Mouse (Mus musculus) olfactory bulb, adult 2 months (tissue): ENCODE results near the gene Nmral1. TPM values are rescaled to one million over a fixed set of nuclear protein-coding genes. Genes with fewer than 3 reads are reported as not detected.
"Not testable (repeated sequence)": the region's sequence is repeated elsewhere in the genome, so short reads cannot be mapped to it uniquely, and the experiment has no call there.

Experiments
- H3K27ac ChIP-seq: fragments of 200-500 bp; 2 replicates; pipeline ENCODE4 v1.5.1; 2012; ENCODE audit warnings: low read depth, low read length; ENCODE audit not compliant: insufficient read depth
- H3K4me1 ChIP-seq: fragments of 200-500 bp; 2 replicates; pipeline ENCODE4 v1.6.1; 2012; ENCODE audit warnings: low read length; ENCODE audit not compliant: control insufficient read depth, insufficient read depth
- H3K4me3 ChIP-seq: fragments of 200-500 bp; 2 replicates; pipeline ENCODE4 v1.5.1; 2012; ENCODE audit warnings: mild to moderate bottlenecking, low read depth, low read length, moderate library complexity; ENCODE audit not compliant: insufficient read depth
- CTCF ChIP-seq: fragments of 200-500 bp; IDR thresholded peaks from 2 replicates; pipeline ENCODE4 v1.5.1; 2012; ENCODE audit warnings: low read depth, mild to moderate bottlenecking, low read length, moderate library complexity; ENCODE audit not compliant: insufficient read depth
- POLR2A ChIP-seq: fragments of 200-500 bp; IDR thresholded peaks from 2 replicates; pipeline ENCODE4 v1.6.1; 2012; ENCODE audit warnings: mild to moderate bottlenecking, low read depth, low read length, moderate library complexity; ENCODE audit not compliant: insufficient read depth
- WGBS: fragments of 180-500 bp; shearing (Covaris S2); methylation state at CpG from one replicate; pipeline ENCODE4 v1.1.7; 2018; 5-methylcytosine and 5-hydroxymethylcytosine counted together
- polyA plus RNA-seq: library from polyadenylated mRNA; stranded (reverse); fragments of >200 nt; gene quantifications from 2 replicates; pipeline ENCODE4 v1.2.4, GENCODE M21; 2012; ENCODE audit warnings: low replicate concordance; ENCODE audit not compliant: missing spikeins, insufficient read depth, insufficient read length

Gene Nmral1
- not detected in 2 replicates for polyA plus RNA-seq

DNA sequence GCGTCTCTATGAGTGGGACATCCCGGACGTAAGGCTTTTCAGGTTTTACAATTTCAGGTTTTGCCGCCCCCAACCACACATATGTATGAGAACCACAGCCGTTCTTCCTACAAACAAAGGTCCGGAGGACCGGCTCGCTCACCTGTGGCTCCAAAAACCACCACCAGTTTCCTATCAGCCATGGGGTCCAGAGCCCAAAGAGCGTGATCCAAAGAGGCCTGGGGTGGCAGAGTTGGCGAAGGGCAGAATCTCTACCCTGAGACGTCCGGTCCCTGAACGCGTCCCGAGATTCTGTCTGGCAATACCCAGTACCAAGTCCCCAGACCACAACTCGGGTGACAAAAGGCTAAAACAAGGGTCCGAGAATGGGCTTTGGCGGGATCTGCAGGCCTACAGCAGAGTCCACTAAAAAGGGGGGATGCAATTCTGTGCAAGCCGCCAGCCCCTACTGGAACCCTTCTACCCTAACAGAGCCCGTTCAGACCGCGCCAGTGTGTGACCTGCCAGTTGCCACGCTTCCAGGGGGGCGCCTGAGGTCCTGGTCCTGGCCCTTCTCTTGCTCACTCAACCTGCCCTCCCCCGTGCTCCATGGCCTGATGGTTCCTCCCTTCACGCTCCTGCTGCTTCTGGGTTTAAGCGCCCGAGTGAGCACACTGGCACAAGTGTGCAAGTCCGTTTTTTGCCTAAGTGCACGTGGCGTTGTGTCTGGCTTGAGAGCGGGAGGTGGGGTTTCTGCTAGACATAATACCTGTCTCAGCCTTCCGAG lies at the start of gene Nmral1:
Gene Nmral1, minus strand, starts transcription at position 604 of the 766 bp plus-strand sequence.
- 8% methylated on average over 33 of the region's 33 CpGs for WGBS
- no peaks in the 10 kb centered on the region for H3K4me1 ChIP-seq
- no peak within 1 kb of the TSS; the same call in 1 of the 2 replicates for H3K27ac ChIP-seq

GRCm38 (mm10) chr16:4768719-4769118 lies 49.6 kb upstream of the Nmral1 start:
- TF ChIP-seq CTCF = no peak
- TF ChIP-seq POLR2A = no peak
- Histone ChIP-seq H3K4me1 (peaks cover 3% of the 10 kb centered on the region; the same call in 1 of the 2 replicates), H3K27ac (no peak overlapping the region), H3K4me3 (no peak overlapping the region)
- 96% methylated on average over 5 of the region's 5 CpGs for WGBS

More for the DNA sequence above, at the start of gene Nmral1:
- no peak for TF ChIP-seq POLR2A
- TF ChIP-seq CTCF = no peak
- H3K4me3 ChIP-seq = peak within 1 kb of the TSS; percentile 72

GRCm38 (mm10) chr16:4767012-4767790 lies 48.0 kb upstream of the Nmral1 start:
- TF ChIP-seq POLR2A = no peak
- TF ChIP-seq CTCF = no peak
- no peak overlapping the region for H3K27ac ChIP-seq

GRCm38 (mm10) chr16:4765852-4766251 lies 46.7 kb upstream of the Nmral1 start:
- Histone ChIP-seq H3K4me1 (no peaks in the 10 kb centered on the region), H3K27ac (no peak overlapping the region), H3K4me3 (no peak overlapping the region)
- WGBS = 80% methylated on average over 2 of the region's 2 CpGs
- TF ChIP-seq CTCF (no peak), POLR2A (no peak)

More at GRCm38 (mm10) chr16:4767012-4767790, 48.0 kb upstream of the Nmral1 start:
- H3K4me1 ChIP-seq = no peaks in the 10 kb centered on the region
- H3K4me3 ChIP-seq = no peak overlapping the region
- 77% methylated on average over 6 of the region's 6 CpGs for WGBS

- no peak overlapping the region for H3K27ac ChIP-seq
- TF ChIP-seq POLR2A = no peak
- no peak for TF ChIP-seq CTCF
- no peak overlapping the region for H3K4me3 ChIP-seq
- H3K4me1 ChIP-seq = no peaks in the 10 kb centered on the region
- 31% methylated on average over 2 of the region's 2 CpGs for WGBS
These were observed 44.1 kb upstream of the Nmral1 start for GRCm38 (mm10) chr16:4763276-4763675.

DNA sequence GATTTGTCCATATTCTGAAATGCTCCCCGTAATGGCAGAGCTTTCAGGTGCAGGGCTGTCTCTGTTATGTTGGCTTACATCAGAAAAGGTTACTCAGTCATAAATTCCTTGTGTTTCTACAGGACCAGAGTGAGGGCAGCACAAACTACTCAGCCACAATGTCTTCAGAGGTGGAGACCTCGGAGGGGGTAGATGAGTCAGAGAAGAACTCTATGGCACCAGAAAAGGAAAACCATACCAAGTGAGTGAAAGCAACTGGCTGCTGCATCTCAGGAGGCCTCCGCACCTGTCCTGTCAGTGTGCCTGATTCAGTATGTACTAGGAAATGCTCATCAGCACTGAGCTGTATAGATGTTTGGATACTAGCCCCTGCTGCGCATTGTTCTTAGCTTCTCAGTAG lies 43.3 kb upstream of the Nmral1 start:
- Histone ChIP-seq H3K27ac (no peak overlapping the region), H3K4me1 (no peaks in the 10 kb centered on the region), H3K4me3 (no peak overlapping the region)
- WGBS = 82% methylated on average over 4 of the region's 4 CpGs
- TF ChIP-seq POLR2A (no peak), CTCF (no peak)

GRCm38 (mm10) chr16:4756660-4757335 lies 37.6 kb upstream of the Nmral1 start:
- peak overlapping the region; percentile 41 for H3K4me3 ChIP-seq
- peak overlapping the region; percentile 75 for H3K27ac ChIP-seq
- H3K4me1 ChIP-seq = not testable (repeated sequence)
- under 1% methylated on average over 42 of the region's 42 CpGs for WGBS

- Histone ChIP-seq H3K4me1 (no peaks in the 10 kb centered on the region), H3K4me3 (no peak overlapping the region), H3K27ac (no peak overlapping the region)
- TF ChIP-seq CTCF = no peak
- no peak for TF ChIP-seq POLR2A
- WGBS = 84% methylated on average over 3 of the region's 3 CpGs
These were observed 34.9 kb upstream of the Nmral1 start for GRCm38 (mm10) chr16:4754045-4754444.
